Mouse (Mus musculus): ENCODE results near the gene Ms4a2.

The Ms4a2 gene

GRCm38 (mm10) chr19:11623551-11623950 lies at the start of gene Ms4a2:
TSS of gene Ms4a2 (minus strand) at chr19:11623719.
- DNase-seq (ENCODE audit: low read depth): no peak

DNA sequence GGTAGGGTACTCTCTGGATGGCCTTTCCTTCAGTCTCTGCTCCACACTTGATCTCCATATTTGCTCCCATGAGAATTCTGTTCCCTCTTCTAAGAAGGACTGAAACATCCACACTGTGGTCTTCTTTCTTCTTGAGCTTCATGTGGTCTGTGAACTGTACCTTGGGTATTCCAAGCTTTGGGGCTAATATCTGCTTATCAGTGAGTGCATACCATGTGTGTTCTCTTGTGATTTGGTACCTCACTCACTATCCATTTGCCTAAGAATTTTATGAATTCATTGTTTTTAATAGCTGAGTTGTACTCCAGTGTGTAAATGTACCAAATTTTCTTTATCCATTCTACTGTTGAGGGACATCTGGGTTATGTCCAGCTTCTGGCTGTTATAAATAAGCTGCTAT lies 38.0 kb upstream of the Ms4a2 start:
- no peak for DNase-seq (ENCODE audit: low read depth)

GRCm38 (mm10) chr19:11660459-11660858 lies 36.9 kb upstream of the Ms4a2 start, which contains the start of gene Oosp2:
TSS of gene Oosp2 (minus strand) at chr19:11660559.
- DNase-seq (ENCODE audit: low read depth): no peak

GRCm38 (mm10) chr19:11659142-11659541 lies 35.6 kb upstream of the Ms4a2 start:
- no peak for DNase-seq (ENCODE audit: low read depth)

DNA sequence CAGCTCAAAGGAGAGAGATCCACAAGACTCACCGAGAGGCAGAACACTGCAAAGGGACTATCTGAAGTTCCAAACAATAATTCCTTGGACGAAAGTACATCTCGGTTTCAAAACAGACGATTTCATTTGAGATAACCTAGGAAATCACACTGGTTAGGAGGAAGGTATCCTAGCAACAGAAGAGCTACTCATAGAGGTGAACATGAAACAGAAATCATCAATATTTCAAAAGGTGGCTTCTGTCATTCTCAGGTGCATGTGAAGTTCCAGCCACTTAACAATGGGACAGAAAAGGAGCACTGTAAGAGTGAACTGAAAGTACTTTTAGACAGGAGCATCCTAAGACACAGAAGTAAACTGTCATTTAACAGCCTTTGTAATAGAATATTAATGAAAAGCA lies 26.0 kb upstream of the Ms4a2 start:
- DNase-seq (ENCODE audit: low read depth): no peak

DNA sequence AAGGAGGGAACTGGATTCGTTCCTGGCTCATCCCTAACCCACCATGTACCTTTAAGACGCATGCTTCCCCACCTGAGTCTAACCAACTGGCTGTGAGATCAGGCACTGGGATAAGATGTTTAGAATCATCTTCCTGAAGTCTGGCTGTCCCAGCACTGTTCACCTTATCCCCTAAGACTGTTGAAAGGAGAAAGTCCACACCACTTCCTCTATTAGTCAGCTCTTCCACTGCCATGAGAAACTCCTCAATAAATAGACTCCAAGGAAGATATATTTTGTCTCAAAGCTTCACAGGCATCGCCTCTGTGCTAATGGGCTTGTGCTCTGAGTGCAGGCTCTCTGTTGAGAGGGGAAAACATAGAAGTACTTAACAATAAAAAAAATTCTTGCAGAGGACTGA lies 22.6 kb upstream of the Ms4a2 start:
- DNase-seq (ENCODE audit: low read depth): no peak

- no peak for DNase-seq (ENCODE audit: low read depth)
Observed at GRCm38 (mm10) chr19:11640732-11641131, 17.2 kb upstream of the Ms4a2 start, which contains the start of gene Ms4a3. TSS of gene Ms4a3 (minus strand) at chr19:11640851.

DNA sequence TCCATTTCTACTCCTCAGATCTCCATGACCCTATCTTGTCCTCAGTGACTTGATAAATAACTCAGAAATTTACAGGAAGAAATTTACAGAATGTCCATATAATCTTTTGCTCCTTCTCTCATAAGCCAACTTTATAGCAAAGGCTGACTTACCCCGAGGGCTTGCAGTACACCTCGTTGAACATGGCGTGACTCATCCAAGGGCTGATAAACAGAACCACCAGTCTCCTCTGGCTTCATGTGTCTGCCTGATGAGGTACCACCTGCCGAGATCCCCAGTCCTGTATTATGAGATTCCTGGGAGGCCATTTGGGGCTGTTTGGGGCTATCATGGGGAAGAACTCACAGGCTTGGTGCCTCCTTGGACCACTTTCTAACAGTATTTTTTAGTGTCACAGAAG lies 15.5 kb upstream of the Ms4a2 start:
- DNase-seq (ENCODE audit: low read depth): no peak

- DNase-seq (ENCODE audit: low read depth): no peak
Observed at GRCm38 (mm10) chr19:11635572-11635971, 12.1 kb upstream of the Ms4a2 start.

GRCm38 (mm10) chr19:11634330-11634729 lies 10.8 kb upstream of the Ms4a2 start:
- no peak for DNase-seq (ENCODE audit: low read depth)

DNA sequence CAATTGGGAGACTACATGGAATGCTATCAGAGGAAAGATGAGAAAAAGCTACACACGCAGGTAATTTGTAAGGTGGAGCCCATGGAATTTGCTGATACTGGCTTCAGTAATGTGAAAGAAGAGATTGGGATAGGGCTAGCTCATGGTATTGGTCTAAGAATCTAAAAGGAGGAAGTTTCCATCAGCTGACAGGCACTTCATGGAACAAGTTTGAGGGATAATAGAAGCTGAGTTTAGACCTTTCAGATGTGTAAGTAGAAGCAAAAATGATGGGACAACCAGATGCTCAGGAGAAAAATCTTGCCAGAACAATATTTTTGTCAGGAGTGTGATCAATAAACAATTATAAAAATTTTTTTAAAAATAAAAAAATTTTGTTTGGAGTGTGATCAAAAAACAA lies 10.2 kb upstream of the Ms4a2 start:
- DNase-seq (ENCODE audit: low read depth): no peak

DNA sequence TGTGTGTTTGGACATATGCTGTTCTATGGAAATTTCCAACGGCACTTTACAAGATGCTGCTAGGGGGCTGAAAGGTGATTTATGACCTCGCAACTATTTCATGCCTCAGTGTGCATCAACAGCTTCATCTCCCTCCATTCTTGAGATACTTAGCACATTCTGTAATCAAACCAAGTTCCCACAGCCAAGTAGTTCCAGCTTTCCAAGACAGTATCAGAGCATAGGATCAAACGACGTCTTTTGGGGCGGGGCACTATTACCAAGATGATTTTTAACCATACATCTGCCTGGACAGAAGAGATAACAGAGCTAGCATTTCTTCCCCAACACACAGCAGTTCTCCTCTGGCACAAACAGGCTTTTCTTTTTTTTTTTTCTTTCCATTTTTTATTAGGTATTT lies 1.7 kb upstream of the Ms4a2 start:
- no peak for DNase-seq (ENCODE audit: low read depth)

DNA sequence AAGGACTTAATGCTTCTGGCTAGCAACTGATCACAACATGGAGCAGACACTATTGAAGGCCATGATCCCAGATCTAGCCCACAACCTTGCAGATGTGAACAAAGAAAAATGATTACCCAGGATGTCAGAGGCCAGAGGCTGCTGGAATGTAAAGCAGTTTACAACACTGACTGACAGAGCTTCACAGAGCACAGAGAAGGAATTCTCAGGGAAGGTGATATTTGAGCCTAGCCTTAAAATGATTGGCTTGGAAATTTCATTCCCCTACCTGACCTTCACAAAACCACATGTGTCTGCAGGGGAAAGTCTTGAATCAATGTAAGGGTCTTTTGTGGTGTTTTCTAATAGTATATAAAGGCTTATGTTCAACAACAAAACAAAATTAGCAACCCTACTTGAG lies 1.3 kb upstream of the Ms4a2 start:
- no peak for DNase-seq (ENCODE audit: low read depth)

GRCm38 (mm10) chr19:11617983-11618382 lies 5.5 kb downstream of the Ms4a2 start:
- no peak for DNase-seq (ENCODE audit: low read depth)

DNA sequence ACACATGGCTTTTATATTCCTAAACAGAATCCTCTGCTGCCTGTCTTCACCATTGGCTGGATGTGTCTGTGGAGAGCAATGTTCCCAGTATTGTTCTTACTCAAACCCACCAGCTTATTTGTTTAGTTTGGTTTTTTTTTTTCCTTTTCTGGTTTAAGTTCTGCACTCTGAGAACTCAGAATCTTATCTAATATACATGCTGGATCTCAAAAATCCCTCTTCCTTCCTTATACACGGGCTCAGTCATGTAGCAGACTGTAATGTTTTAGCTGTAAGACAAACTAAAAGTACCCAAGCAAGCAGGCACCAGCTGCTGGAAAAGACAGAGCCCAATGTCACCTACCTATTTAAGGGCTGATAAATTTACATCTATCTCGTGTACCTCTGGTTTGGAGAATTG lies 8.7 kb downstream of the Ms4a2 start:
- no peak for DNase-seq (ENCODE audit: low read depth)

GRCm38 (mm10) chr19:11613776-11614443 lies 9.6 kb downstream of the Ms4a2 start:
- no peak for DNase-seq (ENCODE audit: low read depth)

DNA sequence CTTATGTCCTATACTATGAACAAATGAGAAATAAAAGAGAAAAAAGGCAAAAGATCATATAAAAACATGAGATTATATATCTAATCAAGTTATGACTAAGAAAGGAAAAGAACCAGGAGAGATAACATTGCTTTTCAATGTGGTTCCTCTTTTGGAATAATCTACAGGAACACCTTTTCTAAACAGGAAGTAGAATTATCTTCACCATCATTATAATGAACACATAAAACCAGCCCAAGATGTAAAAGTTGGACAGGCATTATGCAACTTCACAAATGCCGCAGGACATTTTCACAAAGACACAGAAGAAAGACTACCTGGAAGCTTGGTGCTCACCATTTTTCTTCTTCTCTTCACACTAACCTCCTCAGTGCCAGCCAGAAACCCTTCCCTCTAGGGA lies 10.4 kb downstream of the Ms4a2 start:
- DNase-seq (ENCODE audit: low read depth): no peak

DNA sequence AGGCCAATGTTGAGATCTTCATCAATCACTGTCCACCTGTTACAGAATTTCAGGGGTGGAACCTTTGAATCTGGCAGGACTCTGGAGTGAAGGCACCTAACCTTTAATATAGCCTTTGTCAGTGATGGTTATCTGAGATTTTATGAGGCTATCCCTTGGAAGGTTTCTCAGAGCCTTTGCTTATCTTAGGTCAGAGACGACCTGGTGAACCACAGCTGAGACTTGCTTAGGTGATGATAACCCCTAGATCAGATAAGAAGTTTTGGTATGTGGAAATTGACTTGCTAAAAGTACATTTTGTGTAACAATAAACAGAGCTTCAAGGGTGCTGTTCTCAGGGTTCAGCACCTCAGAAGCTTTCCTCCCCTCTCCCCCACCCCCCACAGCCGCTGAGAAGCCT lies 11.2 kb downstream of the Ms4a2 start:
- DNase-seq (ENCODE audit: low read depth): no peak

DNA sequence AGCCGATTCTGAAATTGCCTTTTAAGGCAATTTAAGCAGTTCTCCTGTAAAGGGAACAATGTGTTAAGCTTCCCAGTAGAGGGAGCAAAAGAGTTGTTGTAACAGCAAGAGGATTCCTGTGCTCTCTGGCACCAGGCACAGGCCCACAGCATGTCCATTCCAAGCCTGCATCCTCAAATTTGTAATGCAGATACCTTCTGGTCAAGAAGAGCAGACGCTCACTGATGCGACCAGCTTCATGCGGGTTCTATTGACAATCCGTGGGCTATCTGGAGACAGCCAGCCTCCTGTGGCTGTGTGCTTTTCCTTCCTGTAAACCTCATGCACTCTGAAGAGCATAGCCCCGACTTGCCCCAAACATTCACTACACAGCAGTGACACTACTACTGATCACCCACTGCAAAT lies 12.0 kb downstream of the Ms4a2 start:
- no peak for DNase-seq (ENCODE audit: low read depth)

- DNase-seq (ENCODE audit: low read depth): no peak
Observed at GRCm38 (mm10) chr19:11608172-11608571, 15.3 kb downstream of the Ms4a2 start.

DNA sequence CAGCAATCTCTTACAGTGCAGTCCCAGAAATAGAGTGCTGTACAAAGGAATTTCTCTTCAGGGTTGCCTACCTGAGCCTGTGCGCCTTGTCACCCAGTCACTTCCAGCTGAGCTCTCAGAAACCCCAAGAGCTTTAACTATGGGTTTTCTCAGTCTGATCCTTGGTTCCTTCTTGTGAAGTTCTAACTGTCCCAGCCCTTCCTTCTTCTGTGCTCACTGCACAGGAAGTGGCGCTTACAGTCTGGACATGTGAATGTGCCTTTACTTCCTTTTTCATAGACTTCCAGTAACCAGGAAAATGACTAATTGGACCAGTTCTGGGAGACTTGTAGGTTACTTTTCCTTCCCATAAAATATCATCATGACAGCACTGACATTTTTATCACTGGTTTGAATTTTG lies 18.9 kb downstream of the Ms4a2 start, which contains the start of gene Ms4a6d:
Gene Ms4a6d, minus strand, starts transcription at position 247 of the 400 bp plus-strand sequence.
- DNase-seq (ENCODE audit: low read depth): no peak

- DNase-seq (ENCODE audit: low read depth): no peak
Observed at GRCm38 (mm10) chr19:11602026-11602425, 21.5 kb downstream of the Ms4a2 start.

- no peak for DNase-seq (ENCODE audit: low read depth)
Observed at GRCm38 (mm10) chr19:11601349-11601748, 22.2 kb downstream of the Ms4a2 start.

DNA sequence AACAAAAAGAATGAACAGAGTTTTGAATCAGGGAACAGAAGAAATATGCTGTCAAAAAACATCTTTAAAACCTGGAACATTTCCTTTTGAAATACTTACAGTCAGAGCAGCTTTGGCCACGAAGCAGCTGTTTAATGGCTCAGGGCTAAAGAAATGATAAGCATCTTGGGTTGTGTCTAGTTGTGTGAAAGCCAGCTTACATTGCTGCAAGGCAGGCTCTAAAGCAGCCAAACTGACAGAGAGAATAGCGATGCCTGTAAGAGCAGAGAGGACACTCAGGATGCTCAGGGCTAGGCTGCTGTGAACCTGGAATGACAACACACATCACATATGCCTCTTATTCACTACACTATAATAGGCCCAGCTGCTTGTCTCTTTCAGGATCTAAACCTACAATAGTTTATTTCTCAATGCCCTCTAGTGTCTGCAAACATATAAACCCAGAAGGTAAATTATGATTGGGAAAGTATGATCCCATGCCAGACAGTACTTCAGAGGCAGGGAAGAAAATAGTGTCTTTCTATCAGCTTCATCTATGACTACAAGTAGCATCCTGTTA lies 33.5 kb downstream of the Ms4a2 start:
- DNase-seq (ENCODE audit: low read depth): no peak
